Mouse (Mus musculus) adrenal gland (tissue): ENCODE results near the gene Lrp3.
"Not testable (repeated sequence)": the region's sequence is repeated elsewhere in the genome, so short reads cannot be mapped to it uniquely, and the experiment has no call there.

Source experiments
- intact Hi-C: fragments of 180-260 bp; cut with DNase I; formaldehyde crosslinking; loops from one replicate; pipeline ENCODE4 v1.15.1; 2025
- long read RNA-seq, 2 experiments: library from polyadenylated mRNA; unstranded; transcript quantifications; one replicate each; pipeline ENCODE4 v2.0.0; 2020; ENCODE audit warnings: borderline replicate concordance in 1 of 2; ENCODE audit not compliant: insufficient replicate concordance in 1 of 2

The Lrp3 gene
- long read RNA-seq, experiment 1, result 0 reads
- long read RNA-seq, experiment 2, partial matches to known transcripts, result 0 of 2 reads
- long read RNA-seq, experiment 2, other reads (novel, unspliced or antisense), result 2 of 2 reads

DNA sequence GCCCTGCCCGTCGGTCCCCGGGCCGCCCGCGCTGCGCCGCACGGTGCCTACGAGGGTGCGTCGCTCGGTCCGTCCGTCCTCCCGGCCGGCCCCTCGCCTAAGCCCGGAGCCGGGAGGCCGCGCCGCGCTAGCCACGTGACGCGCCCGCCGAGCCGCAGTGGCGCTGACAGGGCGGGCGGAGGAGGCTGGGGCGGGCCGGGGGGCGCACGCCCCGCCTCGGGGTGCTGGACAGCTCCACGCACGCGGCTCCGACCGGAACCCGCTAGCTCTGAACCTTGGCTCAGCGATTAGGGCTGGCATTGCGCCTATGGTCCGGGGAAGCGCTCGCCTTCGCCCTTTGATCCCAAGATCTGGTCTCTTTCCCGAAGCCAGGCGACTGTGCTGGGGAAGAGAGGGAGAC, at the start of gene Lrp3:
Gene Lrp3, minus strand, starts transcription at position 274 of the 400 bp plus-strand sequence.
- intact Hi-C loops, result no loop called here

DNA sequence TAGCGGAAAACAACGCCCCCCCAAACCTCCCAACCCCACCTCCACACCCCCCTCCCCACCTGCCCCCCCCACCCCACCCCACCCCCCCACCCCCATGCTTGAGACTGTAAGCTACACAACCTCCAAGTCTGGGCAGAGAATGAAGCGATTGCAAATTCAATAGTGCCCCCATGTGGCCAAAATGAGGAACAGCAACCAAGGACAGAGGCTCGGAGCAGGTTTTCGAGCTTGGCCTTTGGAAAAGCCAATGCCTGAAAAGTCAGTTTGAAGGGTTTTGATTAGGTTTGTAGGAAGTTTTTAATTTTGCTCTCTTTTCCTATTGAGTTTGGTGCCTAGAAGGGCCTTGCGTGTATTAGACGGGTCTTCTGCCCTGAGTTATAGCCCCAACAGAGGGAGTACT, 49.4 kb upstream of the Lrp3 start:
- intact Hi-C loops, result loop anchor here (2.0 to 5.0 kb wide), 2 partner anchors 88 to 237 kb away; no protein-coding TSS in a partner anchor

DNA sequence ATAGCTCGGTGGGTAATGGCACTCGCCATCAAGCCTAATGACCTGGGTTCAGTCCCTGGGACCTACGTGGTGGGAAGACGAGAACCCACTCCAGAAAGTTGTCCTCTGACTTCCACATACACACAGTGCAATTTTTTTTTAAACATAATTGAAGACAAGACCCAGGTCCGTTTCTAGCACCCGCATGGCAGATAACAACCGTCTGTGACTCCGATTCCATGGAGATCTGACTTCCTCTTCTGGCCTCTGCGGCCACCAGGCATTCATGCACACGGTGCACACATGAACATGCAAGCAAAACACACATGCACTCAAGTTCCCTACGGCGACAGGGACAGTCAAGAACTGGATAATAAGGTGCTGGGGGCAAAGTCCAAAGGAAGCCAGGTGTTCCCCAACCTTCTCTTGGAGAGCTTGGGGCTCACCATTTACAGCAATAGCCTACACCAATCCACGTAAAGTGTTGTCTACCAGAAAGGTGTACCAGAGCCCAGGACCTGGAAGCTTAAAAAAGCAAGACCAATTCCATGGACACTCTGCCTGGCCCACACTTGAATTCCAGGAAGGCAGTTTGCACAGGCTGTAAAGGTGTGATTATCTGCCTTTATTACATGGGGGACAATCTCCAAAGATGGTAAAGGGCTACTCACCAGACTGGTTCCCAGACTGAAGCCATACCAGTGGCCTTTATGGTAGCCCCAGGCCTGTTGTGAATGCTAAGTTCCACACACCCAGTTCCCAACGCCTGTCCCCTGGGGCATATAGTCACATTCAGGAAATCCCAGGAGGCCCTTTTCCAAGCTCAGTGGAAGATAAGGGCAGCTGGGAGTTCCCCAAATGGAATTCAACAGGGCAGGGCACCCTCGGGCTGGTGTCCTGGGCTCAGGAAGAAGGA, 48.5 kb upstream of the Lrp3 start:
- intact Hi-C loops, result loop anchor here (2.0 to 5.0 kb wide), 2 partner anchors 87 to 237 kb away; no protein-coding TSS in a partner anchor

DNA sequence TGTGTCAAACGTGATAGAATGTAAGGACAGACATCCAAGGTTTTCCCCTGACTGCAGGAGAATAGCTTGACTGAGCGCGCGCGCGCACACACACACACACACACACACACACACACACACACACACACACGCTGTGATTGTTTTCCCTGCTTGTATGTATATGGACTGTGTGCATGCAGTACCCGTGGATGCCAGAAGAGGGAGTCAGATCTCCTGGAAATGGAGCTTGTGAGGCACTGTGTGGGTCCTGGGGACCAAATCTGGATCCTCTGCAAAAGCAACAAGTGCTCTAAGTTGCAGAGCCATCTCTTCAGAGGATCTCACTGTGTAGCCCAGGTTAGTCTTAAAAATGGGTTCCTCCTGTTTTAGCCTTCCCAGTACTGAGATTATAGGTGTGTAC, 44.1 kb upstream of the Lrp3 start:
- intact Hi-C loops, result no loop called here

DNA sequence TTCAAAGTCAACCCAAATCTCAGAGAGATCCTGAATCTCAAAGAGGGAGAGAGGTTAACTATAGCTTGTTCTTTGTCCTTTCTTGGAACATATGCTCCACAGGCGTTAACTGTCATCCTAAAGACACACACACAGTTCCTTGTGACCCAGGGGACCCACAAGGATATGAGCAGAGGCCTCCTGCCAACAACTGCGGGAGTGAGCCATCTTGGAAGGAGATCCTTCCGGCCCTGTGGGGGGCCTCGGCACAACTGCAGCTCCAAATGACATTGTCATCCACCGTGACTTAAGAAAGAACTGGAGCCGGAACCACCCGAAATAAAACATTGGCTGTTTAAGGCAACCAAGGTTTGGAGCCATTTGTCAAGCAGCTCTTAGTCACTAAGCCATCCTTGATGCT, 43.0 kb upstream of the Lrp3 start:
- intact Hi-C loops, result no loop called here

GRCm38 (mm10) chr7:35252041-35252558, 36.8 kb upstream of the Lrp3 start:
- intact Hi-C loops, result no loop called here

DNA sequence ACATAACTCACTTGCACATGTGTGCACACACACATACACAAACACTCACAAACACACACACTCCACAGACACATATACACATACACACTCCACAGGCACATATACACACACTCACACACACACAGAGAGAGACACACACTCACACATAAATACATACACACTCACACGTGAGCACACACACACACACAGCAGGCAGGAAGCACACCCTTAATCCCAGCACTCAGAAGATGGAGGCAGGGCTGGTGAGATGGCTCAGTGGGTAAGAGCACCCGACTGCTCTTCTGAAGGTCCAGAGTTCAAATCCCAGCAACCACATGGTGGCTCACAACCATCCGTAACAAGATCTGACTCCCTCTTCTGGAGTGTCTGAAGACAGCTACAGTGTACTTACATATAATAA, 22.6 kb upstream of the Lrp3 start:
- intact Hi-C loops, result not testable (repeated sequence)

GRCm38 (mm10) chr7:35235308-35235707, 20.0 kb upstream of the Lrp3 start:
- intact Hi-C loops, result no loop called here

GRCm38 (mm10) chr7:35234361-35235245, 19.3 kb upstream of the Lrp3 start:
- intact Hi-C loops, result no loop called here

DNA sequence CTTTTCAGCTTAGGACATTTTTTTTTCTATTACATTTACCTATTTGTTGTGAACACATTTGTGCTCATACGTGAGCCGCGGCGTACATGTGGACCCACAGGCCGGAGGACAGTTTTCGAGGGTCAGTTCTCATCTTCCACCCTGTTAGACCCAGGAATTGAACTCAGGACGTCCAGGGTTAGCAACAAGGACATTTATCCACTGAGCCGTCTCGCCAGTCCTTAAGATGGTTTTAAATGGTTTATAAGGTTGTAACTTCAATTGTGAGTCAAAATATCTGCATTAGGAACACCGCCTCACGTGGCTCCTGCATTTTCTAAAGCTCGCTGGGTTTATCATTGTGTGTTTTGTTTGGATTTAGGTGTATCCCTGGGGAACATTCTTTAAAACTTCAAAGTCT, 18.6 kb upstream of the Lrp3 start:
- intact Hi-C loops, result no loop called here

- intact Hi-C loops, result no loop called here
These were observed 17.6 kb upstream of the Lrp3 start for GRCm38 (mm10) chr7:35232796-35233455.

GRCm38 (mm10) chr7:35230333-35230732, 15.0 kb upstream of the Lrp3 start:
- intact Hi-C loops, result no loop called here

DNA sequence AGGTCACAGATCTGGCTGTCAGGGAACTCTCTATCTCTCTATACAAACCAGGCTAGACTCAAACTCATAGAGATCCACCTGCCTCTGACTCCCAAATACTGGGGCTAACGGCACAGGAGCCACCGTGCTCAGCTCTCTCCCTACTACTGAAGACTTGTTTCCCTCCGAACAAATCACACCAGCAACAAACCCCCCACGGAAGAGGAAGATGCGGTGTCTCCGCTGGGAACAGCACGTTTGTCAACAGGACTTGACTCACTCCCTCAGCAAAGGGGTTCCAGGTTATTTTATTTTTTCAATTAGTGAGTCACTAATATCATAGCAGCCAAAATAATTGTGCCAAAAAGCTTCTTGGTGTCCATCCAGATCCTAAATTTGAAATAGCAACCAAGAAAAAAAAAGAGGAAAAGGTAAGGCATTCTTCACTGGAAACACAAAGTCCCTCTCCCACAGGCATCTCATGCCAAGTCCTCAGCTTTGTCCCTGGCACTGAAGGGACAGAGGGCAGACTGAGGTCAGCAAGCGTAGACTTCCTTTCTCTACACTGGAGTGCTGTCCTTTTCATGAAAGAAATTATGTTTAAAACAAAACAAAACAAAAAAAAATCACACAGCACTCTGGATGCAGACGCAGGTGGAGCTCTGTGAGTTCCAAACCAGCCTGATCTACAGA, 5.5 kb upstream of the Lrp3 start:
- intact Hi-C loops, result no loop called here

GRCm38 (mm10) chr7:35215731-35216130, 433 bp upstream of the Lrp3 start:
- intact Hi-C loops, result no loop called here

GRCm38 (mm10) chr7:35214442-35215222, 666 bp downstream of the Lrp3 start:
- intact Hi-C loops, result no loop called here

- intact Hi-C loops, result no loop called here
These were observed 3.5 kb downstream of the Lrp3 start for GRCm38 (mm10) chr7:35211791-35212190.

- intact Hi-C loops, result no loop called here
These were observed 15.5 kb downstream of the Lrp3 start for GRCm38 (mm10) chr7:35199755-35200154.

DNA sequence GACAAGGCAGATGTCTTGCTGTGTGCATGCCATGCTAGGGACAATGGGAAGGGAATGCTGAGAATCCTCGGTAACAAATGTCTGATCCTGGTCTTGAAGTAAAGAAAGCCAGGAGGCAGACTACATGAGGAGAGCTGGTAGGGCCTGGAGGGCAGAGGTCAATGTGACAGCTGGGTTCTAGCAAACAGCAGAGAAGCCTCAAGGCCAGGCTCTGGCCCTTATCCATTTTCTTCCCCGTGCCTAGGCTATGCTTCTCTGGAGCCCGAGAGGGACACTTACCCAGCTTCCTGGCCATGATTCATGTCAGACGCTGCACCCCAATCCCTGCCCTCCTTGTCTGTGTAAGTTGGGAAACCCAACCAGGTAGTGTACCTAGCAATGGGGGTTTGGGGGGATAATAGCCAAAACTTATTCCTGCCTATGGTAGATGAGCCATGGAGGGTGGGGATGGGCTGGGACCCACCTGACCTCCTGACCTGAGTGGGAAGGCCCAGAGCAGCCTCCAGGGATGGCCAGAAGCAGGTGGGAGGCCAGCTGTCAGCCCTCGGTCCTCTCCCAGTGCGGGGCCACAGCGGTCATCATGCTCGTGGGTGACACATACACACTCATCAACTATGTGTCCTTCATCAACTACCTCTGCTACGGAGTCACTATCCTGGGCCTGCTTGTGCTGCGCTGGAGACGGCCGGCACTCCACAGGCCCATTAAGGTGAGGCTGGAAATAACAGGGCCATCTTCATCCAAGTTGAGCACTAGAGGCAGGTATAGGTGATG, 16.1 kb downstream of the Lrp3 start:
- intact Hi-C loops, result no loop called here

GRCm38 (mm10) chr7:35197022-35197421, 18.3 kb downstream of the Lrp3 start:
- intact Hi-C loops, result no loop called here
